Mouse (Mus musculus) midbrain, embryonic 15.5 days (tissue): ENCODE data around the gene Timmdc1. TPM values are rescaled to one million over a fixed set of nuclear protein-coding genes. Genes with fewer than 3 reads are reported as not detected.

Experiments
- ATAC-seq: fragments of 200-750 bp; cut with Nextera tagmentation; replicated peaks from 2 replicates; pipeline ENCODE4 v1.8.0; 2017; ENCODE audit warnings: moderate TSS enrichment
- H3K27ac ChIP-seq: fragments of 300-500 bp; sonication (generic); 2 replicates; pipeline ENCODE4 v1.5.1; 2015; ENCODE audit warnings: mild to moderate bottlenecking, inconsistent platforms
- H3K27me3 ChIP-seq: fragments of 300-500 bp; sonication (generic); replicated peaks from 2 replicates; pipeline ENCODE4 v1.6.1; 2015; ENCODE audit warnings: inconsistent platforms
- H3K36me3 ChIP-seq: fragments of 300-500 bp; sonication (generic); replicated peaks from 2 replicates; pipeline ENCODE4 v1.6.1; 2015; ENCODE audit warnings: inconsistent platforms
- H3K4me1 ChIP-seq: fragments of 300-500 bp; sonication (generic); 2 replicates; pipeline ENCODE4 v1.6.1; 2015; ENCODE audit warnings: inconsistent platforms
- H3K4me2 ChIP-seq: fragments of 300-500 bp; sonication (generic); 2 replicates; pipeline ENCODE4 v1.6.1; 2015; ENCODE audit warnings: inconsistent platforms, mild to moderate bottlenecking, moderate library complexity
- H3K4me3 ChIP-seq: fragments of 300-500 bp; sonication (generic); 2 replicates; pipeline ENCODE4 v1.5.1; 2015; ENCODE audit warnings: mild to moderate bottlenecking, inconsistent platforms
- H3K9ac ChIP-seq: fragments of 300-500 bp; sonication (generic); 2 replicates; pipeline ENCODE4 v1.6.1; 2015; ENCODE audit warnings: mild to moderate bottlenecking, inconsistent platforms
- H3K9me3 ChIP-seq: fragments of 300-500 bp; sonication (generic); 2 replicates; pipeline ENCODE4 v1.6.1; 2016; ENCODE audit warnings: inconsistent platforms
- WGBS: fragments of 180-500 bp; shearing (Covaris S2); methylation state at CpG from one replicate; pipeline ENCODE4 v1.1.7; 2015; ENCODE audit warnings: mixed read lengths; 5-methylcytosine and 5-hydroxymethylcytosine counted together
- polyA plus RNA-seq: library from polyadenylated mRNA; unstranded; fragments of >200 nt; fragmentation: Nextera tagmentation; extraction: Ambion mirVana; gene quantifications from 2 replicates; pipeline ENCODE4 v1.2.1, GENCODE M21; 2015

The Timmdc1 gene
- polyA plus RNA-seq, 1 experiment from 2014 or later = 33.0 TPM

DNA sequence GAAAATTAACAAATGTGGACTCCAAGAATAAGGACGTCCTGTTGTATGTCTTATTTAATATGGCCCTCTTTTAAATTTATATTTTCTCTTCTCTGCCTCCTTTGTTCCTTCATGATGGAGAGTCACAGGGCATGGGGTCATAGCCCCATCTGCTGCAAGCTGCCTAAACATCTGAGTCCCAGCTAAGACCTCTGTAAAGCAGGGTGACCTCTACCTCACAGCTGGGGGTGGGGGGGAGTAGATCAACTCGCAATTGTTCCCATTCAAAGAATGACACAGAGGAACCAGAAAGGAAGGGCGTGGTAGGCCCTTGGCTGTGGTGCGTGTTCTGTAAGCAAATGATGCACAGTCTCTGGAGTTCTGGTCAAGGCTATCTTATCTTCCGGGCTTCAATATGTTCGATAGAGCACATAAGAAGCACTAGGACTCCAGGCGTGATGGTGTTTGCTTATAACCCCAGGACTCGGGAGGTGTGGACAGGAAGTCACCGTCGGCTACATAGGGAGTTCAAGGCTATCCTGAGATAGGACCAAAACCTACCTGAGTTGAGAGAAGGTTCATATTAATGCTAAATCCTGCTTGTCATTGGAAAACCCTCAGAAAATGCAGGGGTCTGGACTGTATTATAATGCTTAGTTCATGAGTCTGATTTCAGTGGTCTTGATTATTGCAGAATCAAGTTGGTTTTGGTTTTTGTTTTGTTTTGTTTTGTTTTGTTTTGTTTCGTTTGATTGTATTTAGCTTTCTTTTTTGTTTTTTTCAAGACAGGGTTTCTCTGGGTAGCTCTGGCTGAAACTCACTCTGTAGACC is 50.6 kb downstream of the Timmdc1 start:
- ATAC-seq = no peak
- Histone ChIP-seq H3K9me3 (no peaks in the 10 kb centered on the region), H3K27ac (no peak overlapping the region), H3K9ac (no peak overlapping the region), H3K4me1 (peaks cover 7% of the 10 kb centered on the region), H3K4me2 (no peak overlapping the region), H3K27me3 (no peaks in the 10 kb centered on the region), H3K36me3 (no peaks in the 10 kb centered on the region), H3K4me3 (no peak overlapping the region)
- 80% methylated on average over 11 of the region's 11 CpGs for WGBS

DNA sequence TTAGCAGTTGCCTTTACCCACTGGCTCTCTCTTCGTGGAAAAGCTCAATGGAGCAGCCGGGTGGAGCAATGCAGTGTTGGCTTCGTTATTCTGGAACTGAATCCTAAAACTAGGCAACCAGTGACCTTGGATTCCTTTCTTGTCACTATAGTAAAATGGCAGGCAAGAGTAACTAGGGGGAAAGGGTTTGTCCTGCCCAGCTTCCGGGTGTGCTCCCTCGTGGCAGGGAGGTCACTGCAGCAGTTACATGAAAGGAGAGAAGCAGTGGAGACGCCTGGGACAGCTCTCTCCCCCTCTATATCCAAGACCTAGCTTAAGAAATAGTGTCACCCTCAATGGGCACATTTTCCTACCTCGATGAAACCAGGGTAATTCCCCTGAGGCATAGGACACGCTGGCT is 53.0 kb downstream of the Timmdc1 start:
- Histone ChIP-seq H3K27ac (no peak overlapping the region), H3K4me3 (no peak overlapping the region), H3K36me3 (no peaks in the 10 kb centered on the region), H3K9me3 (no peaks in the 10 kb centered on the region), H3K9ac (no peak overlapping the region), H3K27me3 (no peaks in the 10 kb centered on the region), H3K4me1 (no peaks in the 10 kb centered on the region), H3K4me2 (no peak overlapping the region)
- ATAC-seq = no peak
- 70% methylated on average over 8 of the region's 8 CpGs for WGBS

DNA sequence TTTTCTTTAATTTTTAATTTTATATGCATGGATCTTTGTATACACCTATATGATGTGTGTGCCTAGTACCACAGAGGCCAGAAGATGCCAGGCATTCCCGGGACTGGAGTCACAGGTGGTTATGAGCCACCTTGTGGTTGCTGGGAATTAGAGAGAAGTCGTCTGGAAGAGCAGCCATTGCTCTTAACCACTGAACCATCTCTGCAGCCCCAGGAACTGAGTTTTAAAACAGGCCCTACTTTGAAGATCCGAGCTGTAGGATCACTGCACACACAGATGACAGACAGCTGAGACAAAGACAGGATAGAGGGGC is 53.8 kb downstream of the Timmdc1 start:
- no peaks in the 10 kb centered on the region for H3K4me1 ChIP-seq
- H3K4me2 ChIP-seq = no peak overlapping the region
- no peak overlapping the region for H3K9ac ChIP-seq
- H3K27me3 ChIP-seq = no peaks in the 10 kb centered on the region
- no peak overlapping the region for H3K27ac ChIP-seq
- no peaks in the 10 kb centered on the region for H3K36me3 ChIP-seq
- ATAC-seq = no peak
- H3K4me3 ChIP-seq = no peak overlapping the region
- 24% methylated on average over 3 of the region's 3 CpGs for WGBS
- no peaks in the 10 kb centered on the region for H3K9me3 ChIP-seq

DNA sequence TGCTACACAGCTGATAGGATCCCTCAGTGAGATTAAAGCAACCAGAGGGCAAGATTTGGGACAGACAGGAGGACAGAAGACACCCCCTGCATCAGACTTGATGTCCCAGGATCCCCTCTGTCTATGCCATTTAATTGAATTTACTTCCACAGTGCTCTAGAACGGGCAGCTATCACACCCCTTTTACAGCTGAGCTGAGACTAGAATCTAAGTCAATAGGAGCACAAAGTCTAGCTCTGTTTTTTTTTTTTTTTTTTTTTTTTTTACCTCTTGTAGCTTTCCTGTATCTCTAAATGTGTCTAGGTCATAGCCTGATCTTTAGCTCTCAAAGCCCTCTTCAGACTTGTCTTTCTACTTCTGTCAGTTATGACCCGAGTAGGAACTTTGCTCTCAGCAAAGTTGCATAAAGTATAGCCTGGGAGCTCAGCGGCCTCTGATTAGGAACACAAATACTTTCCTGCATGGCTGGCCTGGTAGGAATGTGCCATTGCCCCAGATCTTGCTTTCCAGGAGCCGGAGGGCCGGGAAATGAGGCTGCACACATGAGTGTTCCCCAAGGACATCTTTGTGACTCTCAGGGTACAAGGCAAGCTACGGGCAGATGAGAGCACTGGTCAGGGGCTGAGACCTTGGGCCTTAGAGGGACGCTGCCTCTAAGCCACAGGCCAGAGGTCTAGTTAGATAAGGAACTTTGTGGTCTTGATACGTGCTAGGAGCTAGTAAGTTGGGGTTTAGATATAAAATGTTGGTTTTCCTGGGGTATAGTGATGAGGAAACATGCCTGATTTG is 54.4 kb downstream of the Timmdc1 start:
- Histone ChIP-seq H3K4me3 (no peak overlapping the region), H3K9me3 (no peaks in the 10 kb centered on the region), H3K27me3 (no peaks in the 10 kb centered on the region), H3K4me2 (no peak overlapping the region), H3K9ac (no peak overlapping the region), H3K4me1 (no peaks in the 10 kb centered on the region), H3K27ac (no peak overlapping the region), H3K36me3 (no peaks in the 10 kb centered on the region)
- no peak for ATAC-seq
- WGBS = 84% methylated on average over 8 of the region's 8 CpGs

DNA sequence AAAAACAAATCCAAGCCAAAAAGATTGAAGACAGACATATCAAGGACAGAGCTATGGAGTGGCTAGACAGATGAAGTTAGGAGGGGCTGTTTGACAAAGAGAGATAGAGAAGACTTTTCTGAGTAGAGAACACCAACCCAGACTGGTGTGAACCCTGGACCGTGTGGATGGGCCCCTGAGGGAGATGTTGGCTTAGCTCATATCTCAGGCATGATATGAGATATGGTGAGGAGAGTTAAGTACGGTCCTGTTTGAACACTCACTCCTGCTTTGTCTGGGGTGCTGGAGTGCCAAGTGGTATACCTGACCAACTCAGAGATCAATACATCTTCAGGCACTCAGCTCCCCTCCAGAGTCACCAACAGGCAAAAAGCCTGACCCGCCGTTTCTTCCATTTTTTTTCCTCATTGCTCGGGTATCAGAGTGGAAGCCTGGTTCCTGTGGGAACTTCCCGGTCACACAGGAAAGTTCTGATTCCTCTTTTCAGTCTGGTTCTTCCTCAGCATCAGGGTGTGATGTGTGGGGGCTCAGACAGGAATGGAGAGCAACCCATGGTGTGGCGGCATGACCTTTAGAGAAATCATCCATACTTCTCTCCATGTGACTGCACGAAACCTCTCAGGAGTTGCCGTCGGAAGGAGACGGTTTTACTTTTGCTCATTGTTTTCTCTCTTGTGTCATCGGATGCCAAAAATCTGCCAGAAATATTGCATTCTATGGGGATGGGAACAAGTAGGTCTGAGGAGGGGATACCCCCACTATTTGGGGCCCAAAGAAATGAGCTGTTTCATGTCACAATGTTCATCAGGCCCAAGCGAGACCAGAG is 55.2 kb downstream of the Timmdc1 start:
- Histone ChIP-seq H3K36me3 (no peaks in the 10 kb centered on the region), H3K27me3 (no peaks in the 10 kb centered on the region), H3K27ac (no peak overlapping the region), H3K4me2 (no peak overlapping the region), H3K4me1 (no peaks in the 10 kb centered on the region), H3K9me3 (no peaks in the 10 kb centered on the region), H3K4me3 (no peak overlapping the region), H3K9ac (no peak overlapping the region)
- ATAC-seq = no peak
- 88% methylated on average over 13 of the region's 13 CpGs for WGBS

DNA sequence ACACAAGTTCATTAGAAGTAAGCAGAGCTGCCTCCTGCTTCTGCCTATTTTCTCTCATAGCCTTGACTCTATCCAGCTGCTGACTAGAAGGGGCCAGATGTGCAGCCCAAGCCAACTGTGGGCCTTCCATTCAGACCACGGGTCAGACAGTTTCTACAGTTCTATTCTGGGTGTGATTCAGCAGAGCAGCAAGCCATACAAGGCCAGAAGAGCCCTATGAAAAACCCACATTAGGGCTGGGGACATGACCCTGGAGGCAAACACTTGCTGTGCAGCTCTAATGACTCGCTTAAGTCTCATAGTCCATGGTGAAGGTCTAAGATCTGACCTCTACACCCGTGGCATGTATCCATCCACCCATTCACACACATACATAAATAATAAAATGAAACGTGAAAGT is 56.4 kb downstream of the Timmdc1 start:
- Histone ChIP-seq H3K9me3 (no peaks in the 10 kb centered on the region), H3K27ac (no peak overlapping the region), H3K4me1 (no peaks in the 10 kb centered on the region), H3K27me3 (no peaks in the 10 kb centered on the region), H3K36me3 (no peaks in the 10 kb centered on the region), H3K4me2 (no peak overlapping the region), H3K9ac (no peak overlapping the region), H3K4me3 (no peak overlapping the region)
- WGBS = 86% methylated on average over 4 of the region's 4 CpGs
- no peak for ATAC-seq

DNA sequence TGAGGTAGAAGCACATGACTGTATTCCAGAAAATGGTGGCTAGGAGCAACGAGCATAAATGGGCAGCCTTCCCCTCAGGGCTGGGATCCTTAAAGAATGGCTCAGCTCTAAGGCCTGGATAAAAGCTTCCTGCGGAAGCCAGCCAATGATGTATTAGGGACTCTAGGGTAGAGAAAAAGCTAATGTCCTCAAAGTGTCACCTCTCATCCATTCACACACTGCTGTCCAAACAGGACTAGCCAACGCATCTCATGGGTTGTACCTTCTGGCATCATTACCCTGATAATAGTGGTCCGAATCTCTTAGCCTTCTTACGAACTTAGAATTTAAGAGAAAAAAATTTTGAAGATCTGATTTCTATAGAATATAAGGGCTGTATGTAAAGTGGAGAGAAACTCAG is 59.2 kb downstream of the Timmdc1 start:
- Histone ChIP-seq H3K4me2 (no peak overlapping the region), H3K27ac (no peak overlapping the region), H3K4me3 (no peak overlapping the region), H3K36me3 (no peaks in the 10 kb centered on the region), H3K27me3 (no peaks in the 10 kb centered on the region), H3K9ac (no peak overlapping the region), H3K4me1 (no peaks in the 10 kb centered on the region), H3K9me3 (no peaks in the 10 kb centered on the region)
- ATAC-seq = no peak
- 88% methylated on average over 5 of the region's 5 CpGs for WGBS

DNA sequence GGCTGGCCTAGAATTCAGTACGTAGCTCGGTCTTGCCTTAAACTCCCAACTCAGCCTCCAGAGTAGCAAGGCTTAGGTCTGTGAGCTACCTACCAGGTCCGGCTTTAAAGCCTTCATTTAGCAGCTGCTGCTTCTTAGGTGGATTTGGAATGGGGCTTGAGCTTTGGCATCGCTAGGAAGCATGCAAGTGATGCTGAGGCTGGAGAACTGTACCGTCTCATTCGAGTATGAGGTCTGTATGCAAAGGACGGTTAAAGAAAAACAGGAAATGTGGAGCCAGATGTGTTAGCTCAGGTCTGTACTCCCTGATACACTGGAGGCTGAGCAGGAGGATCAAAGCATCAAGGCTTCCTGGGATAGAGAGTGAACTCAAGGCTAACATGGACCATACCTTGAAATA is 60.3 kb downstream of the Timmdc1 start:
- Histone ChIP-seq H3K27me3 (no peaks in the 10 kb centered on the region), H3K27ac (no peak overlapping the region), H3K4me2 (no peak overlapping the region), H3K9me3 (no peaks in the 10 kb centered on the region), H3K4me1 (no peaks in the 10 kb centered on the region), H3K36me3 (no peaks in the 10 kb centered on the region), H3K9ac (no peak overlapping the region), H3K4me3 (no peak overlapping the region)
- no peak for ATAC-seq
- 88% methylated on average over 7 of the region's 7 CpGs for WGBS

DNA sequence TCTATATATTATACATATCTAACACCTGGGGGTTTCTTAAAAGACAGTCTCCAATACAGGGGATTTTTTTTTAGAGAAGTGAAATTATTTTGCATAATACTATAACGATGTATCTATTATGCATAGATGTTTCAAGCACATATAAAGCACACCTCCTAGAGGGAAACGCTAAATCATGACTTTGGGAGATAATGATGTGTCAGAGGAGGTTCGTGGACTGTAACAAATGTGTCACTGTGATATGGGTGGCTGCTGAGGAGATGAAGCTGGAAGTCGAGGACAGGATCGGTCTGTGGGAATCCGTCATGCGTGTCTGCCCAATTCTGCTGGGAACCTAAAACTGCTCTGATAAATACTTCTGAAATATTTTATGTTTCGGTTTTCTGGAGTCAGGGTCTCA is 60.7 kb downstream of the Timmdc1 start:
- H3K9ac ChIP-seq = no peak overlapping the region
- no peaks in the 10 kb centered on the region for H3K9me3 ChIP-seq
- no peaks in the 10 kb centered on the region for H3K4me1 ChIP-seq
- H3K4me2 ChIP-seq = no peak overlapping the region
- H3K36me3 ChIP-seq = no peaks in the 10 kb centered on the region
- WGBS = 84% methylated on average over 8 of the region's 8 CpGs
- H3K27me3 ChIP-seq = no peaks in the 10 kb centered on the region
- no peak for ATAC-seq
- H3K4me3 ChIP-seq = no peak overlapping the region
- no peak overlapping the region for H3K27ac ChIP-seq

DNA sequence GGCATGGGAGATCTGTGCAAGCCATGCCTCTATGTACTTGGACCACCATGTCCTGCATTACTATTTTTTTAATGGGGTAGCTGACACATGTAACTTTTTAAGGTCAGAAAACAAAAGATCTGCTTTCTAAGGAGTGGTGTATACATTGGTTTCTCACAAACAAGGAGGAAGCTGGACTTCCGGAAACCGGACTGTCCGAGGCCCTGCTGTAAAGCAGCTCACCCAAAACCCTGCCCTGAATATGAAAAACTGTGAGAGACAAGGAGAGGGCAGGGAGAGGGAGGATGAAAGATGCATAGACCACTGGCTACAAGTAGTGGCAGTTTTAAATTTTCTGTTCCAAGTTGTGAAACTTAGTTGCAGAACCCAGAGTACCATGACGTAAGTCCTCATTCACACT is 62.5 kb downstream of the Timmdc1 start:
- Histone ChIP-seq H3K4me3 (no peak overlapping the region), H3K27me3 (no peaks in the 10 kb centered on the region), H3K9ac (no peak overlapping the region), H3K4me1 (no peaks in the 10 kb centered on the region), H3K9me3 (no peaks in the 10 kb centered on the region), H3K27ac (no peak overlapping the region), H3K4me2 (no peak overlapping the region), H3K36me3 (no peaks in the 10 kb centered on the region)
- ATAC-seq = no peak
- 86% methylated on average over 4 of the region's 4 CpGs for WGBS

DNA sequence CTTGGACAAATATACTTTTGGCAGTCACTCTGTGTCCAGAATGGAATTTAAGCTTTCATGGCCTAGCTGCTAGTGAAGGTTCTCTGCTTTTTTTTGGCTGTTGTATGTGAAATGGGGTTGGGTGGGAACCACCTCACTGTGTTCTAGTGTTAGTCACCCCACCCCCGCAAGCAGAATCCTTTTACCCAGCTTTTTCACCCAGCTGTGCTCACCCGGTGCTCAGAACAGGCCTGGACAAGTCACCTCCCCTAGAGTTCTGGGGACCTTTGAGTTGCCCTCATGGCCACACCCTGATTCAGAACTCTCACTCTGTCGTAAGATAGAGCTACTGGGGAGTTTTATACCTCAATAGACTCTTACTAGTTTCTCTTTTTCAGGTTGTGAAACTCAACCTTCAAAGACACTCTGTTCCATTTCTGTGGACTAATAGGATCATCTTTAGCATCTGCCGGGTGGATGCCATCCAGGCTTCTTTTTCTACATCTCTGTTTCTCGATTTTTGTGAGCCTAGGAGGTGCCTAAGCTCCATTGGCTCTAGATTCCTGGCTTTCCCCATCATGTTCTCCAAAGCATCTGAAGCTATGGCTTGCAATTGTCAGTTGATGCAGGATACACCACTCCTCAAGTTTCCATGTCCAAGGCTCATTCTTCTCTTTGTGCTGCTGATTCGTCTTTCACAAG is 63.7 kb downstream of the Timmdc1 start:
- WGBS = 77% methylated on average over 6 of the region's 6 CpGs

More for the DNA sequence above, 63.7 kb downstream of the Timmdc1 start:
- H3K27me3 ChIP-seq = no peaks in the 10 kb centered on the region
- H3K9me3 ChIP-seq = no peaks in the 10 kb centered on the region
- no peaks in the 10 kb centered on the region for H3K36me3 ChIP-seq
- H3K4me1 ChIP-seq = no peaks in the 10 kb centered on the region
- no peak overlapping the region for H3K9ac ChIP-seq
- no peak overlapping the region for H3K4me3 ChIP-seq
- no peak for ATAC-seq
- no peak overlapping the region for H3K27ac ChIP-seq
- H3K4me2 ChIP-seq = no peak overlapping the region
